Mouse (Mus musculus): Measurements from ENCODE around the gene Bsn.

GRCm38 (mm10) chr9:108117143-108117542 lies 73.0 kb downstream of the Bsn start:
- TF ChIP-seq POLR2A (IDR thresholded peaks at IDR 0.05; ENCODE audit: low read depth, low read length) = no peak
- TF ChIP-seq CTCF (IDR thresholded peaks at IDR 0.05; ENCODE audit: extremely low read depth, insufficient read length, insufficient replicate concordance, low read depth, low read length) = no peak

Data from small intestine, adult 2 months (tissue).